Mouse (Mus musculus) limb, embryonic 11.5 days (tissue): ENCODE results near the gene Atp2a3. TPM values are rescaled to one million over a fixed set of nuclear protein-coding genes. Genes with fewer than 3 reads are reported as not detected.

Source experiments
- ATAC-seq: fragments of 200-750 bp; cut with Nextera tagmentation; 2 replicates; pipeline ENCODE4 v1.8.0; 2017; ENCODE audit warnings: low read depth; ENCODE audit not compliant: insufficient number of reproducible peaks, low FRiP score, low TSS enrichment
- DNase-seq: peaks from one replicate; pipeline ENCODE4 v3.0.0-alpha.2; 2015; ENCODE audit warnings: low spot score
- H3K27ac ChIP-seq: fragments of 300-500 bp; sonication (generic); replicated peaks from 2 replicates; pipeline ENCODE4 v1.5.1; 2014; ENCODE audit warnings: low read depth, mild to moderate bottlenecking, low read length
- H3K27me3 ChIP-seq: fragments of 300-500 bp; sonication (generic); 2 replicates; pipeline ENCODE4 v1.6.1; 2014; ENCODE audit warnings: mild to moderate bottlenecking, low read length, mixed read lengths; ENCODE audit not compliant: control insufficient read depth, insufficient read depth
- H3K36me3 ChIP-seq: fragments of 300-500 bp; sonication (generic); 2 replicates; pipeline ENCODE4 v1.6.1; 2014; ENCODE audit warnings: mild to moderate bottlenecking, low read length, moderate library complexity, mixed read lengths; ENCODE audit not compliant: control insufficient read depth, insufficient read depth
- H3K4me1 ChIP-seq: fragments of 300-500 bp; sonication (generic); 2 replicates; pipeline ENCODE4 v1.6.1; 2014; ENCODE audit warnings: low read length, mixed read lengths; ENCODE audit not compliant: control insufficient read depth, insufficient read depth
- H3K4me2 ChIP-seq: fragments of 300-500 bp; sonication (generic); 2 replicates; pipeline ENCODE4 v1.6.1; 2014; ENCODE audit warnings: low read depth, mild to moderate bottlenecking, moderate library complexity; ENCODE audit not compliant: severe bottlenecking
- H3K4me3 ChIP-seq: fragments of 300-500 bp; sonication (generic); 2 replicates; pipeline ENCODE4 v1.5.1; 2014; ENCODE audit warnings: low read depth, low read length
- H3K9ac ChIP-seq: fragments of 300-500 bp; sonication (generic); 2 replicates; pipeline ENCODE4 v1.6.1; 2014; ENCODE audit warnings: mild to moderate bottlenecking, low read length
- H3K9me3 ChIP-seq: fragments of 300-500 bp; sonication (generic); 2 replicates; pipeline ENCODE4 v1.6.1; 2016; ENCODE audit warnings: low read length; ENCODE audit not compliant: control insufficient read depth
- WGBS: fragments of 180-500 bp; shearing (Covaris S2); extraction: QIAGEN DNeasy Blood & Tissue Kit; methylation state at CpG from one replicate; pipeline ENCODE4 v1.1.7; 2014; 5-methylcytosine and 5-hydroxymethylcytosine counted together
- polyA plus RNA-seq: library from polyadenylated mRNA; unstranded; fragments of >200 nt; fragmentation: Nextera tagmentation; extraction: Ambion mirVana; gene quantifications from 2 replicates; pipeline ENCODE4 v1.2.1, GENCODE M21; 2014

Gene Atp2a3
- 0.67 and 0.97 TPM in 2 replicates for polyA plus RNA-seq

DNA sequence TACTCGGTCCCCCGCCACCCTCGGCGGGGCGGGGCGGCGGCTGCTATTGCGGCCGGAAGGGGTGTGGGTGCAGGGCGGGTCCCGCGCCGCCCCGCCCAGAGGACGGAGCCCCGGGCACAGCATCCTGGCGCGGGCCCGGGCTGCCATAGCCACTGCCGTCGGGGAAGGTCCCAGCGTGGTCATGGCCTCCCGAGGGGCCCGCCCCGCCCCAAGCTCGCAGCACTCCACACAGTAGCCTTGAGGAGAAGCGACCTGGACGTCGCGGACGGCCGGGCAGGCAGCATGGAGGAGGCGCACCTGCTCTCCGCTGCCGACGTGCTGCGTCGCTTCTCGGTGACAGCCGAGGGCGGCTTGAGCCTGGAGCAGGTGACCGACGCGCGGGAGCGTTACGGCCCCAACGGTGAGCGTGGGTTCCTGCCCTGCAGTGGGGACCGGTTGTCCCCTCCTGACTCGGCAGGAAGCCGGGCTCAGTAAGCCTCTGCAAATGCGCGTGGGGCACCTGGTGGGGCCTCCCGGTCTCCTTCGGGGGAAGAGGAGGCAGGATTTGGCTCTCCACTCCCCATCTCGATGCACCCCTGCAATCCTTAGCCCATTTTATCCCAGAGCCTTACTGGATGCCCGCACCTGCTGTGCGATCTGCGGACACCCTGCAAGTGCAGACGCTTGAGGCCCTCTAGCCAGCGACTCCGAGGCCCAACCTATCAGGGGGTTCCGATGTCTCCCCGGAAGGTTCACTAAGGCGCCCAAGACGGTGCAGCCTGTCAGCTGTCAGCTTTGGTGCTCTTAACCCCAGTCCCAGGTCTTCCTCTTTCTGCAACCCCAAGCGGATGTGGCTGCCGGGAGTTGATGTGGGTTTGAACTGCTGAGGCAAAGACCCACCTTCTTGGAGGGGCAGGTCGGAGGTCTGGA lies at the start of gene Atp2a3:
TSS of gene Atp2a3 (plus strand) at position 98 of the 909 bp plus-strand sequence.
- WGBS: 4% methylated on average over 67 of the region's 70 CpGs
- no peak within 1 kb of the TSS for H3K27ac ChIP-seq
- no peaks in the 10 kb centered on the region for H3K9me3 ChIP-seq
- DNase-seq (no peak), ATAC-seq (no peak)
- no peaks in the 10 kb centered on the region for H3K36me3 ChIP-seq
- peaks cover 43% of the 10 kb centered on the region for H3K27me3 ChIP-seq
- peak within 1 kb of the TSS; percentile 44; the same call in 1 of the 2 replicates for H3K4me2 ChIP-seq
- peaks cover 4% of the 10 kb centered on the region; the same call in 1 of the 2 replicates for H3K4me1 ChIP-seq
- H3K9ac ChIP-seq: no peak within 1 kb of the TSS
- peak within 1 kb of the TSS; percentile 22 for H3K4me3 ChIP-seq

GRCm38 (mm10) chr11:72917299-72917996 lies 43.5 kb upstream of the Atp2a3 start:
- Histone ChIP-seq H3K4me2 (no peak overlapping the region), H3K4me3 (no peak overlapping the region), H3K4me1 (no peaks in the 10 kb centered on the region), H3K36me3 (0 out of 2 replicates have a peak, but pooled peaks cover 4% of the 10 kb centered on the region), H3K9ac (no peak overlapping the region), H3K27ac (no peak overlapping the region), H3K27me3 (no peaks in the 10 kb centered on the region), H3K9me3 (no peaks in the 10 kb centered on the region)
- DNase-seq (no peak), ATAC-seq (no peak)
- WGBS: 75% methylated on average over 7 of the region's 7 CpGs

DNA sequence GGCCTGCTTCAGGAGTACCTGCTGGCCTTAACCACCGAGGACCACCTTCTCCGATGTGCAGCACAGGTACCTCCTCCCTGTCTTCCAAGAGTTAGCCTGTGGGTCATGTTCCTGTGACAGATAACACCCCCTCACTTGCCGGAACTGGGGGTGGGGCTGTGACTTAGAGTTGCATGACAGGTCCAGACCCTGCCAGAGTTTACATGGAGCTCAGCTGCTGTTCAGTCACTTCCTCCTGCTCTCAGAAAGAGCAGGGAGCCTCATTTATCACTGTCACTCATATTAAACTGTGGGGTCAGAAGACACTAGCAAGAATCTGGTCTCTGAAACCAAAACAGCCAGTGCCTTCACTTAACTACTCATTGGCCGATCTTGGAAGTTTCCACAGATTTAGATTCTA lies 37.9 kb upstream of the Atp2a3 start:
- Histone ChIP-seq H3K4me2 (no peak overlapping the region), H3K27ac (no peak overlapping the region), H3K9me3 (no peaks in the 10 kb centered on the region), H3K27me3 (no peaks in the 10 kb centered on the region), H3K36me3 (no peaks in the 10 kb centered on the region), H3K4me1 (no peaks in the 10 kb centered on the region), H3K9ac (no peak overlapping the region), H3K4me3 (no peak overlapping the region)
- no peak for ATAC-seq
- WGBS: 77% methylated on average over 4 of the region's 4 CpGs
- no peak for DNase-seq

GRCm38 (mm10) chr11:72924458-72924857 lies 36.5 kb upstream of the Atp2a3 start:
- 90% methylated on average over 1 of the region's 1 CpGs for WGBS
- no peak overlapping the region for H3K4me3 ChIP-seq
- H3K27me3 ChIP-seq: no peaks in the 10 kb centered on the region
- H3K36me3 ChIP-seq: no peaks in the 10 kb centered on the region
- no peak overlapping the region for H3K9ac ChIP-seq
- no peak overlapping the region for H3K4me2 ChIP-seq
- no peaks in the 10 kb centered on the region for H3K9me3 ChIP-seq
- H3K4me1 ChIP-seq: no peaks in the 10 kb centered on the region
- ATAC-seq (no peak), DNase-seq (no peak)
- no peak overlapping the region for H3K27ac ChIP-seq

GRCm38 (mm10) chr11:72925067-72925466 lies 35.9 kb upstream of the Atp2a3 start:
- DNase-seq (no peak), ATAC-seq (no peak)
- no peak overlapping the region for H3K4me2 ChIP-seq
- no peak overlapping the region for H3K4me3 ChIP-seq
- H3K9ac ChIP-seq: no peak overlapping the region
- no peaks in the 10 kb centered on the region for H3K36me3 ChIP-seq
- H3K27ac ChIP-seq: no peak overlapping the region
- 87% methylated on average over 2 of the region's 2 CpGs for whole genome bisulfite sequencing
- H3K9me3 ChIP-seq: no peaks in the 10 kb centered on the region
- H3K27me3 ChIP-seq: no peaks in the 10 kb centered on the region
- no peaks in the 10 kb centered on the region for H3K4me1 ChIP-seq

- H3K9me3 ChIP-seq: no peaks in the 10 kb centered on the region
- no peak overlapping the region for H3K9ac ChIP-seq
- no peaks in the 10 kb centered on the region for H3K27me3 ChIP-seq
- WGBS: 56% methylated on average over 13 of the region's 13 CpGs
- no peaks in the 10 kb centered on the region for H3K36me3 ChIP-seq
- ATAC-seq (0 out of 2 replicates have a peak, but pooled peaks have one; percentile 21), DNase-seq (peak; percentile 77)
- no peak overlapping the region for H3K4me2 ChIP-seq
- no peaks in the 10 kb centered on the region for H3K4me1 ChIP-seq
- H3K4me3 ChIP-seq: no peak overlapping the region
- no peak overlapping the region for H3K27ac ChIP-seq
These were observed 34.6 kb upstream of the Atp2a3 start for GRCm38 (mm10) chr11:72926226-72926890.

DNA sequence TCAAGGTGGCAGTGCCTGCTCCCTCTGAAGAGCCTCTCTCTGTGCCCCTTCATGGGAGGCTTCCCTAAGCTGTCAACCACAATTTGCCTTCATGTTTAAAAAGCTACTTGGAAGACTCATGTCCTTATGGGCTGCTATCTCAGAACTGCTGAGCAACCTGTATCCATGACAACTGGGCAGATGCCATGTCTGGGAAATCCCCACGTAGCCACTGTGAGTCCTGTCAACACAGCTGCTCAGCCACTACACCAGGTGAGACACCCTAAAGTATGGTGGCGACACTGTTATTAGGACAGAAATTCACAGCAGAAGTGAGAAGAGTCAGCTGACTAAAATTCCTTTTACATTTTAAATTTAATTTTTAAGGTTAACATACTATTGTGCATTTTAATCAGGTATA lies 32.5 kb upstream of the Atp2a3 start:
- Histone ChIP-seq H3K4me2 (no peak overlapping the region), H3K4me3 (no peak overlapping the region), H3K27ac (no peak overlapping the region), H3K9me3 (no peaks in the 10 kb centered on the region), H3K4me1 (no peaks in the 10 kb centered on the region), H3K27me3 (no peaks in the 10 kb centered on the region), H3K9ac (no peak overlapping the region), H3K36me3 (no peaks in the 10 kb centered on the region)
- ATAC-seq (no peak), DNase-seq (no peak)
- WGBS: 74% methylated on average over 2 of the region's 2 CpGs
